Mouse (Mus musculus): ENCODE measurements around the gene Wdr60. TPM values are rescaled to one million over a fixed set of nuclear protein-coding genes. Genes with fewer than 3 reads are reported as not detected.

Wdr60 gene
- polyA plus RNA-seq, 1 experiment from 2014 or later: 18.3 TPM

- Histone ChIP-seq H3K36me3 (ENCODE audit: control insufficient read depth, insufficient read depth, low read length) (no peaks in the 10 kb centered on the region), H3K27me3 (replicated peaks; ENCODE audit: control insufficient read depth, insufficient read depth, low read length) (no peaks in the 10 kb centered on the region), H3K9me3 (ENCODE audit: control insufficient read depth, low read length) (no peaks in the 10 kb centered on the region), H3K4me1 (ENCODE audit: control insufficient read depth, insufficient read depth, low read depth, low read length) (no peaks in the 10 kb centered on the region), H3K9ac (ENCODE audit: low read depth, low read length) (no peak overlapping the region), H3K4me3 (ENCODE audit: low read length) (no peak overlapping the region), H3K4me2 (ENCODE audit: low read length) (no peak overlapping the region), H3K27ac (ENCODE audit: low read depth, low read length) (no peak overlapping the region)
- 70% methylated on average over 4 of the region's 4 CpGs for WGBS
- ATAC-seq: no peak
Observed at GRCm38 (mm10) chr12:116181436-116182050, 81.3 kb downstream of the Wdr60 start.

- Histone ChIP-seq H3K9me3 (ENCODE audit: control insufficient read depth, low read length) (no peaks in the 10 kb centered on the region), H3K4me2 (ENCODE audit: low read length) (no peak overlapping the region), H3K4me1 (ENCODE audit: control insufficient read depth, insufficient read depth, low read depth, low read length) (no peaks in the 10 kb centered on the region), H3K36me3 (ENCODE audit: control insufficient read depth, insufficient read depth, low read length) (no peaks in the 10 kb centered on the region), H3K27ac (ENCODE audit: low read depth, low read length) (no peak overlapping the region), H3K27me3 (replicated peaks; ENCODE audit: control insufficient read depth, insufficient read depth, low read length) (no peaks in the 10 kb centered on the region), H3K9ac (ENCODE audit: low read depth, low read length) (no peak overlapping the region), H3K4me3 (ENCODE audit: low read length) (no peak overlapping the region)
- no peak for ATAC-seq
- 97% methylated on average over 3 of the region's 3 CpGs for WGBS
Observed at GRCm38 (mm10) chr12:116176930-116177329, 85.9 kb downstream of the Wdr60 start.

- Histone ChIP-seq H3K9ac (ENCODE audit: low read depth, low read length) (no peak overlapping the region), H3K27ac (ENCODE audit: low read depth, low read length) (no peak overlapping the region), H3K9me3 (ENCODE audit: control insufficient read depth, low read length) (no peaks in the 10 kb centered on the region), H3K4me3 (ENCODE audit: low read length) (no peak overlapping the region), H3K27me3 (replicated peaks; ENCODE audit: control insufficient read depth, insufficient read depth, low read length) (no peaks in the 10 kb centered on the region), H3K4me1 (ENCODE audit: control insufficient read depth, insufficient read depth, low read depth, low read length) (no peaks in the 10 kb centered on the region), H3K4me2 (ENCODE audit: low read length) (no peak overlapping the region), H3K36me3 (ENCODE audit: control insufficient read depth, insufficient read depth, low read length) (no peaks in the 10 kb centered on the region)
- 75% methylated on average over 5 of the region's 5 CpGs for WGBS
- ATAC-seq: no peak
Observed at GRCm38 (mm10) chr12:116169666-116170065, 93.2 kb downstream of the Wdr60 start.

- Histone ChIP-seq H3K4me1 (ENCODE audit: control insufficient read depth, insufficient read depth, low read depth, low read length) (no peaks in the 10 kb centered on the region), H3K9ac (ENCODE audit: low read depth, low read length) (no peak overlapping the region), H3K27me3 (replicated peaks; ENCODE audit: control insufficient read depth, insufficient read depth, low read length) (no peaks in the 10 kb centered on the region), H3K4me2 (ENCODE audit: low read length) (no peak overlapping the region), H3K27ac (ENCODE audit: low read depth, low read length) (no peak overlapping the region), H3K9me3 (ENCODE audit: control insufficient read depth, low read length) (no peaks in the 10 kb centered on the region), H3K36me3 (ENCODE audit: control insufficient read depth, insufficient read depth, low read length) (no peaks in the 10 kb centered on the region), H3K4me3 (ENCODE audit: low read length) (no peak overlapping the region)
- ATAC-seq: no peak
Observed at GRCm38 (mm10) chr12:116165368-116165767, 97.5 kb downstream of the Wdr60 start.

- no peak overlapping the region for H3K4me3 ChIP-seq (ENCODE audit: low read length)
Observed at GRCm38 (mm10) chr12:116159695-116160094, 103.1 kb downstream of the Wdr60 start.

GRCm38 (mm10) chr12:116159223-116159622, 103.6 kb downstream of the Wdr60 start:
- Histone ChIP-seq H3K27me3 (replicated peaks; ENCODE audit: control insufficient read depth, insufficient read depth, low read length) (no peaks in the 10 kb centered on the region), H3K9ac (ENCODE audit: low read depth, low read length) (no peak overlapping the region), H3K4me2 (ENCODE audit: low read length) (no peak overlapping the region), H3K36me3 (ENCODE audit: control insufficient read depth, insufficient read depth, low read length) (no peaks in the 10 kb centered on the region), H3K4me1 (ENCODE audit: control insufficient read depth, insufficient read depth, low read depth, low read length) (no peaks in the 10 kb centered on the region), H3K27ac (ENCODE audit: low read depth, low read length) (no peak overlapping the region), H3K9me3 (ENCODE audit: control insufficient read depth, low read length) (no peaks in the 10 kb centered on the region), H3K4me3 (ENCODE audit: low read length) (no peak overlapping the region)
- no peak for ATAC-seq
- WGBS: 81% methylated on average over 5 of the region's 5 CpGs

More at GRCm38 (mm10) chr12:116159695-116160094, 103.1 kb downstream of the Wdr60 start:
- Histone ChIP-seq H3K27me3 (replicated peaks; ENCODE audit: control insufficient read depth, insufficient read depth, low read length) (no peaks in the 10 kb centered on the region), H3K4me1 (ENCODE audit: control insufficient read depth, insufficient read depth, low read depth, low read length) (no peaks in the 10 kb centered on the region), H3K9me3 (ENCODE audit: control insufficient read depth, low read length) (no peaks in the 10 kb centered on the region), H3K36me3 (ENCODE audit: control insufficient read depth, insufficient read depth, low read length) (no peaks in the 10 kb centered on the region), H3K4me2 (ENCODE audit: low read length) (no peak overlapping the region), H3K27ac (ENCODE audit: low read depth, low read length) (no peak overlapping the region), H3K9ac (ENCODE audit: low read depth, low read length) (no peak overlapping the region)
- 87% methylated on average over 2 of the region's 2 CpGs for WGBS
- ATAC-seq: no peak

GRCm38 (mm10) chr12:116156792-116157532, 105.9 kb downstream of the Wdr60 start:
- H3K27me3 ChIP-seq (replicated peaks; ENCODE audit: control insufficient read depth, insufficient read depth, low read length): no peaks in the 10 kb centered on the region
- 75% methylated on average over 7 of the region's 7 CpGs for WGBS

More at GRCm38 (mm10) chr12:116156792-116157532, 105.9 kb downstream of the Wdr60 start:
- Histone ChIP-seq H3K27ac (ENCODE audit: low read depth, low read length) (no peak overlapping the region), H3K9ac (ENCODE audit: low read depth, low read length) (no peak overlapping the region), H3K4me1 (ENCODE audit: control insufficient read depth, insufficient read depth, low read depth, low read length) (no peaks in the 10 kb centered on the region), H3K4me2 (ENCODE audit: low read length) (no peak overlapping the region), H3K9me3 (ENCODE audit: control insufficient read depth, low read length) (no peaks in the 10 kb centered on the region), H3K4me3 (ENCODE audit: low read length) (no peak overlapping the region), H3K36me3 (ENCODE audit: control insufficient read depth, insufficient read depth, low read length) (no peaks in the 10 kb centered on the region)
- ATAC-seq: peak; percentile 50; the same call in 1 of the 2 replicates

Small RNA genes within 50 kb of the gene (microRNA-seq; reads per million reads assigned to microRNA genes)
- not detected for gene Gm23190

Other genes starting within 250 kb of the Wdr60 start
- gene Zfp386, start 215.3 kb downstream of the Wdr60 start, polyA plus RNA-seq (2015; fragmentation: Nextera tagmentation; extraction: Ambion mirVana): 47.1 and 50.2 TPM in 2 replicates
- 0.74 and 1.1 TPM in 2 replicates for gene Vipr2, start 185.3 kb downstream of the Wdr60 start, polyA plus RNA-seq (2015; fragmentation: Nextera tagmentation; extraction: Ambion mirVana)
- gene Gm11027, start 12.4 kb upstream of the Wdr60 start, polyA plus RNA-seq (2015; fragmentation: Nextera tagmentation; extraction: Ambion mirVana): not detected in 2 replicates
- gene Esyt2, start 18.2 kb upstream of the Wdr60 start, polyA plus RNA-seq (2015; fragmentation: Nextera tagmentation; extraction: Ambion mirVana): 10.3 and 12.0 TPM in 2 replicates
- gene Ncapg2, start 142.4 kb upstream of the Wdr60 start, polyA plus RNA-seq (2015; fragmentation: Nextera tagmentation; extraction: Ambion mirVana): 7.6 and 9.6 TPM in 2 replicates
- 11.7 and 12.0 TPM in 2 replicates for gene Ptprn2, start 222.7 kb upstream of the Wdr60 start, polyA plus RNA-seq (2015; fragmentation: Nextera tagmentation; extraction: Ambion mirVana)